Mouse (Mus musculus): ENCODE results near the gene Calhm1. TPM values are rescaled to one million over a fixed set of nuclear protein-coding genes. Genes with fewer than 3 reads are reported as not detected.
A peak's percentile ranks its signal among the peaks of the same experiment; 100 is the strongest.

Gene Calhm1
- total RNA-seq (2015): not detected in 2 replicates
- not detected in 2 replicates for total RNA-seq (2017)

- no peak for ATAC-seq (ENCODE audit: poor library complexity, severe bottlenecking)
Measured at GRCm38 (mm10) chr19:47144154-47144553, at the start of gene Calhm1. Gene Calhm1, minus strand, starts transcription at chr19:47144254.

- no peak for ATAC-seq (ENCODE audit: poor library complexity, severe bottlenecking)
Measured at GRCm38 (mm10) chr19:47192158-47192557, 48.1 kb upstream of the Calhm1 start.

GRCm38 (mm10) chr19:47188515-47189128 is 44.6 kb upstream of the Calhm1 start:
- no peak for ATAC-seq (ENCODE audit: poor library complexity, severe bottlenecking)

GRCm38 (mm10) chr19:47186514-47187275 is 42.6 kb upstream of the Calhm1 start:
- no peak for ATAC-seq (ENCODE audit: poor library complexity, severe bottlenecking)

GRCm38 (mm10) chr19:47184736-47185135 is 40.7 kb upstream of the Calhm1 start:
- no peak for ATAC-seq (ENCODE audit: poor library complexity, severe bottlenecking)

GRCm38 (mm10) chr19:47184221-47184620 is 40.2 kb upstream of the Calhm1 start:
- no peak for ATAC-seq (ENCODE audit: poor library complexity, severe bottlenecking)

- no peak for ATAC-seq (ENCODE audit: poor library complexity, severe bottlenecking)
Measured at GRCm38 (mm10) chr19:47180011-47180410, 36.0 kb upstream of the Calhm1 start.

- ATAC-seq (ENCODE audit: poor library complexity, severe bottlenecking): no peak
Measured at GRCm38 (mm10) chr19:47179272-47179809, 35.3 kb upstream of the Calhm1 start.

GRCm38 (mm10) chr19:47178431-47179271 is 34.6 kb upstream of the Calhm1 start, which contains the start of gene Neurl1a:
Gene Neurl1a, plus strand, starts transcription at chr19:47178820.
- no peak for ATAC-seq (ENCODE audit: poor library complexity, severe bottlenecking)

- no peak for ATAC-seq (ENCODE audit: poor library complexity, severe bottlenecking)
Measured at GRCm38 (mm10) chr19:47178001-47178400, 33.9 kb upstream of the Calhm1 start.

GRCm38 (mm10) chr19:47176916-47177505 is 33.0 kb upstream of the Calhm1 start:
- no peak for ATAC-seq (ENCODE audit: poor library complexity, severe bottlenecking)

GRCm38 (mm10) chr19:47175472-47175871 is 31.4 kb upstream of the Calhm1 start:
- ATAC-seq (ENCODE audit: poor library complexity, severe bottlenecking): no peak

- ATAC-seq (ENCODE audit: poor library complexity, severe bottlenecking): no peak
Measured at GRCm38 (mm10) chr19:47174515-47174914, 30.5 kb upstream of the Calhm1 start.

- peak; percentile 89 for ATAC-seq (ENCODE audit: poor library complexity, severe bottlenecking)
Measured at GRCm38 (mm10) chr19:47168793-47169412, 24.8 kb upstream of the Calhm1 start.

GRCm38 (mm10) chr19:47168223-47168622 is 24.2 kb upstream of the Calhm1 start:
- peak; percentile 76 for ATAC-seq (ENCODE audit: poor library complexity, severe bottlenecking)

- ATAC-seq (ENCODE audit: poor library complexity, severe bottlenecking): peak; percentile 18; the same call in 1 of the 2 replicates
Measured at GRCm38 (mm10) chr19:47167617-47168214, 23.7 kb upstream of the Calhm1 start.

GRCm38 (mm10) chr19:47166758-47167157 is 22.7 kb upstream of the Calhm1 start:
- ATAC-seq (ENCODE audit: poor library complexity, severe bottlenecking): no peak

- ATAC-seq (ENCODE audit: poor library complexity, severe bottlenecking): no peak
Measured at GRCm38 (mm10) chr19:47163176-47163744, 19.2 kb upstream of the Calhm1 start.

- no peak for ATAC-seq (ENCODE audit: poor library complexity, severe bottlenecking)
Measured at GRCm38 (mm10) chr19:47161669-47162068, 17.6 kb upstream of the Calhm1 start.

Data from megakaryocyte, adult 5-6 weeks (primary cell).